Mouse (Mus musculus) heart, embryonic 11.5 days (tissue): ENCODE data around the gene Tchh. TPM values are rescaled to one million over a fixed set of nuclear protein-coding genes. Genes with fewer than 3 reads are reported as not detected.
"Not testable (repeated sequence)": the region's sequence is repeated elsewhere in the genome, so short reads cannot be mapped to it uniquely, and the experiment has no call there.

Experiments
- ATAC-seq: fragments of 200-750 bp; cut with Nextera tagmentation; replicated peaks from 2 replicates; pipeline ENCODE4 v1.8.0; 2017; ENCODE audit warnings: moderate library complexity; ENCODE audit not compliant: insufficient number of reproducible peaks, low FRiP score, low TSS enrichment
- H3K27ac ChIP-seq: fragments of 300-500 bp; sonication (generic); 2 replicates; pipeline ENCODE4 v1.5.1; 2014; ENCODE audit warnings: mild to moderate bottlenecking, low read depth, low read length
- H3K27me3 ChIP-seq: fragments of 300-500 bp; sonication (generic); 2 replicates; pipeline ENCODE4 v1.6.1; 2014; ENCODE audit warnings: mild to moderate bottlenecking, low read length, mixed read lengths; ENCODE audit not compliant: control insufficient read depth, insufficient read depth
- H3K36me3 ChIP-seq: fragments of 300-500 bp; sonication (generic); 2 replicates; pipeline ENCODE4 v1.6.1; 2014; ENCODE audit warnings: mild to moderate bottlenecking, low read length, moderate library complexity, mixed read lengths; ENCODE audit not compliant: control insufficient read depth, insufficient read depth
- H3K4me1 ChIP-seq: fragments of 300-500 bp; sonication (generic); 2 replicates; pipeline ENCODE4 v1.6.1; 2014; ENCODE audit warnings: low read length; ENCODE audit not compliant: control insufficient read depth, insufficient read depth
- H3K4me2 ChIP-seq: fragments of 300-500 bp; sonication (generic); 2 replicates; pipeline ENCODE4 v1.6.1; 2014; ENCODE audit warnings: mild to moderate bottlenecking, moderate library complexity
- H3K4me3 ChIP-seq: fragments of 300-500 bp; sonication (generic); 2 replicates; pipeline ENCODE4 v1.5.1; 2014; ENCODE audit warnings: low read depth, low read length
- H3K9ac ChIP-seq: fragments of 300-500 bp; sonication (generic); 2 replicates; pipeline ENCODE4 v1.6.1; 2014; ENCODE audit warnings: mild to moderate bottlenecking, low read depth, low read length, moderate library complexity
- H3K9me3 ChIP-seq: fragments of 300-500 bp; sonication (generic); replicated peaks from 2 replicates; pipeline ENCODE4 v1.6.1; 2016; ENCODE audit warnings: low read length; ENCODE audit not compliant: control insufficient read depth
- WGBS: fragments of 180-500 bp; shearing (Covaris S2); extraction: QIAGEN DNeasy Blood & Tissue Kit; methylation state at CpG from one replicate; pipeline ENCODE4 v1.1.7; 2014; ENCODE audit not compliant: insufficient replicate concordance; 5-methylcytosine and 5-hydroxymethylcytosine counted together
- polyA plus RNA-seq: library from polyadenylated mRNA; unstranded; fragments of >200 nt; fragmentation: Nextera tagmentation; extraction: Ambion mirVana; gene quantifications from 2 replicates; pipeline ENCODE4 v1.2.1, GENCODE M21; 2014

Tchh gene
- polyA plus RNA-seq, 1 experiment from 2014 or later = 0.76 TPM

DNA sequence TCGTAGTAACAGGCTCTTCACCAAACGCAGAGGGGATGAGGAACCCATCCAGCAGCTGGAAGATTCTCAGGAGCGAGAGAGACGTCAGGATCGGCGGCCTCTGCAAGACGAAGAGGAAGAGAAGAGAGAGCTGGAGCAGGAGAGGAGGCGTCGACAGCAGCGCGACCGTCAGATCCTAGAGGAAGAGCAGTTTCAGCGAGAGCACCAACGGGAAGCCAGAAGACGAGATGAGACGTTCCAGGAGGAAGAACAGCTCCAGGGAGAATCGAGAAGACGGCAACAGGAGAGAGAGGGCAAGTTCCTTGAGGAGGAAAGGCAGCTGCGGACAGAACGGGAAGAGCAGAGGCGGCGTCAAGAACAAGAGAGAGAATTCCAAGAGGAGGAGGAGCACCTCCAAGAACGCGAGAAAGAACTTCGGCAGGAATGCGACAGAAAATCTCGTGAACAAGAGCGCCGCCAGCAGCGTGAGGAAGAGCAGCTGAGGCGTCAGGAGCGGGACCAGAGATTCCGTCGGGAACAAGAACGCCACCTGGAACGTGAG is 3.1 kb downstream of the Tchh start:
- no peak overlapping the region for H3K27ac ChIP-seq
- no peaks in the 10 kb centered on the region for H3K9me3 ChIP-seq
- H3K4me1 ChIP-seq = no peaks in the 10 kb centered on the region
- peak overlapping the region; percentile 60 for H3K4me3 ChIP-seq
- under 1% methylated on average over 36 of the region's 36 CpGs for WGBS
- peak overlapping the region; percentile 94 for H3K4me2 ChIP-seq
- H3K36me3 ChIP-seq = no peaks in the 10 kb centered on the region
- no peak overlapping the region; the same call in 1 of the 2 replicates for H3K9ac ChIP-seq
- no peak for ATAC-seq
- H3K27me3 ChIP-seq = peaks cover 33% of the 10 kb centered on the region

DNA sequence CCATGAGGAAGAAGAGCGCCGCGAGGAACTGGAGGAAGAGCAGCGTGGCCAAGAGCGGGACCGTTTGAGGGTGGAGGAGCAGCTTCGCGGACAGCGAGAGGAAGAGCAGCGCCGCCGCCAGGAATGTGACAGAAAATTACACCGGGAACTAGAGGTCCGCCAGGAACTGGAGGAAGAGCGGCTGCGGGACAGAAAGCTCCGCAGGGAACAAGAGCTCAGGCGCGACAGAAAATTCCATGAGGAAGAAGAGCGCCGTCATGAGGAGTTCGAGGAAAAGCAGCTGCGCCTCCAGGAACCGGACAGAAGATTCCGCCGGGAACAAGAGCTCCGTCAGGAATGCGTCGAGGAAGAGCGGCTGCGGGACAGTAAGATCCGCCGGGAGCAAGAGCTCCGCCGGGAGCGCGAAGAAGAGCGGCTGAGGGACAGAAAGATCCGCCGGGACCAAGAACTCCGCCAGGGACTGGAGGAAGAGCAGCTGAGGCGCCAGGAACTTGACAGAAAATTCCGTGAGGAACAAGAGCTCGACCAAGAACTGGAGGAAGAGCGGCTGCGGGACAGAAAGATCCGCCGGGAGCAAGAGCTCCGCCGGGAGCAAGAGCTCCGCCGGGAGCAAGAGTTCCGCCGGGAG is 4.1 kb downstream of the Tchh start:
- H3K4me3 ChIP-seq = peak overlapping the region; percentile 60
- no peaks in the 10 kb centered on the region for H3K4me1 ChIP-seq
- no peaks in the 10 kb centered on the region for H3K36me3 ChIP-seq
- peak overlapping the region; percentile 43; the same call in 1 of the 2 replicates for H3K9ac ChIP-seq
- H3K27ac ChIP-seq = no peak overlapping the region
- H3K27me3 ChIP-seq = peaks cover 25% of the 10 kb centered on the region
- ATAC-seq = no peak
- H3K9me3 ChIP-seq = no peaks in the 10 kb centered on the region
- under 1% methylated on average over 54 of the region's 54 CpGs for WGBS
- H3K4me2 ChIP-seq = peak overlapping the region; percentile 94

DNA sequence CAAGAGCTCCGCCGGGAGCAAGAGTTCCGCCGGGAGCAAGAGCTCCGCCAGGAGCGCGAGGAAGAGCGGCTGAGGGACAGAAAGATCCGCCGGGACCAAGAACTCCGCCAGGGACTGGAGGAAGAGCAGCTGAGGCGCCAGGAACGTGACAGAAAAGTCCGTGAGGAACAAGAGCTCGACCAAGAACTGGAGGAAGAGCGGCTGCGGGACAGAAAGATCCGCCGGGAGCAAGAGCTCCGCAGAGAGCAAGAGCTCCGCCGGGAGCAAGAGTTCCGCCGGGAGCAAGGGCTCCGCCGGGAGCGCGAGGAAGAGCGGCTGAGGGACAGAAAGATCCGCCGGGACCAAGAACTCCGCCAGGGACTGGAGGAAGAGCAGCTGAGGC is 4.6 kb downstream of the Tchh start:
- not testable (repeated sequence) for H3K4me1 ChIP-seq, ATAC-seq, H3K9me3 ChIP-seq, H3K27ac ChIP-seq, H3K36me3 ChIP-seq
- H3K27me3 ChIP-seq = peaks cover 25% of the 10 kb centered on the region
- H3K9ac ChIP-seq = peak overlapping the region; percentile 46; the same call in 1 of the 2 replicates
- under 1% methylated on average over 32 of the region's 32 CpGs for WGBS
- H3K4me2 ChIP-seq = peak overlapping the region; percentile 94
- peak overlapping the region; percentile 60 for H3K4me3 ChIP-seq

DNA sequence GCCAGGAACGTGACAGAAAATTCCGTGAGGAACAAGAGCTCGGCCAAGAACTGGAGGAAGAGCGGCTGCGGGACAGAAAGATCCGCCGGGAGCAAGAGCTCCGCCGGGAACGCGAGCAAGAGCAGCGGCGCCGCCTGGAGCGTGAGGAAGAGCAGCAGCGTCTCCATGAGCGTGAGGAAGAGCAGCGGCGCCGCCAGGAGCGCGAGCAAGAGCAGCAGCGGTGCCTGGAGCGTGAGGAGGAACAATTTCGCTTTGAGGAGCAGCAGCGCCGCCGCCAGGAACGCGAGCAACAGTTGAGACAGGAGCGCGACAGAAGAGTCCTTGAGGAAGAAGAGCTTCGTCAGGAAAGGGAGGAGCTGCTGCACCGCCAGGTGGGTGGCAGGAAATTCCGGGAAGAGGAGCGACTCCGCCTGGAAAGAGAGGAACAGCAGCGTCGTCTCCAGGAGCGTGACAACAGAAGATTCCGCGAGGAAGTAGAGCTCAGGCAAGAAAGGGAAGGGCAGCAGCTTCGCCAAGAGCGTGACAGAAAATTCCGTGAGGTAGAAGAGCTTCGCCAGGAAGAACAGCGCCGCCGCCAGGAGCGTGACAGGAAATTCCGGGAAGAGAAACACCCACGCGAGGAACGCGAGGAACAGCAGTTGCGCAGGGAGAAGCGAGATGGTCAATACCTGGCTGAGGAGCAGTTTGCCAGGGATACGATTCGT is 5.2 kb downstream of the Tchh start:
- H3K4me2 ChIP-seq = peak overlapping the region; percentile 94
- peak; percentile 41; the same call in 1 of the 2 replicates for ATAC-seq

DNA sequence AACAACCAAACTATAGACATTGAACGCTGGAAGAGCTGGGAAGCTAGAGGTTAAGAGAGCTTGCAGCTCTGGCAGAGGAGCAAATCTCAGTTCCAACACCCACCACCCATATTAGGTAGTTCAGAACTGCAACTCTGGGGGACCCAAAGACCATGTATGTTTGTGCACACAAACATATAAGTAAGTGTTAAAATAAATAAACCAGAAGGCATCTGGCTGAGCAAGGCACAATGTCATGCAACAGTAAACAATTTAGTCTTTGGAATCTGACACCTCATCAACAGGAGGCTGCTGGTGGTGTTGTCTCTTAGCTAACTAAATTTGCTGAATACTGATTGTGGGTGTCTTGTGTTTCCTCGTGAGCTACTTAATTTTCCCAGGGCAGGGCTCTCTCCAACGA is 24.4 kb downstream of the Tchh start:
- Histone ChIP-seq H3K4me1 (no peaks in the 10 kb centered on the region), H3K36me3 (no peaks in the 10 kb centered on the region), H3K4me2 (no peak overlapping the region), H3K4me3 (no peak overlapping the region), H3K27me3 (no peaks in the 10 kb centered on the region), H3K9ac (no peak overlapping the region), H3K27ac (no peak overlapping the region), H3K9me3 (no peaks in the 10 kb centered on the region)
- no peak for ATAC-seq
- WGBS = 62% methylated on average over 3 of the region's 3 CpGs

More for the DNA sequence above, 5.2 kb downstream of the Tchh start:
- under 1% methylated on average over 59 of the region's 59 CpGs for WGBS
- H3K36me3 ChIP-seq = no peaks in the 10 kb centered on the region
- no peaks in the 10 kb centered on the region for H3K9me3 ChIP-seq
- H3K27ac ChIP-seq = no peak overlapping the region
- H3K4me1 ChIP-seq = no peaks in the 10 kb centered on the region
- peak overlapping the region; percentile 60 for H3K4me3 ChIP-seq
- peak overlapping the region; percentile 46 for H3K9ac ChIP-seq
- H3K27me3 ChIP-seq = peaks cover 24% of the 10 kb centered on the region

DNA sequence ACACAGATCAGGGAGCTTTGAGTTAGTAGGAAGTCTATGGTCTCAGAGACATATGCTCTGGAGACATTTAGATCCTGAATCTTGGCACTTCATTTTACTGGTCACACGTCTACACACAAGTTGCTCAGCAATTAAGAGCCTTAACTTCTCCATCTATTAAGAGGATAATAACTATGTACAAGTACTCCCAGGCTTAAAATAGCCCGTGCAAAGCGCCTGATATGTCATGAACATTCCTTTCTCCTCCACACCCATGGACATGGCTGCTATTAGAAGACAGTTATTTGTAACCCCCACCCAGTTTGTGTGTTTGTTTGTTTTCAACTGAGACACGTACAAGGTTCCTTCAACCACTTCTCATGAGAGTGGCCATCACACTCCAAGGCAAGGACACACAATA is 25.0 kb downstream of the Tchh start:
- H3K4me2 ChIP-seq = no peak overlapping the region
- no peaks in the 10 kb centered on the region for H3K9me3 ChIP-seq
- no peak overlapping the region for H3K9ac ChIP-seq
- 54% methylated on average over 4 of the region's 4 CpGs for WGBS
- no peaks in the 10 kb centered on the region for H3K27me3 ChIP-seq
- H3K4me3 ChIP-seq = no peak overlapping the region
- H3K4me1 ChIP-seq = no peaks in the 10 kb centered on the region
- no peak for ATAC-seq
- H3K27ac ChIP-seq = no peak overlapping the region
- H3K36me3 ChIP-seq = no peaks in the 10 kb centered on the region

DNA sequence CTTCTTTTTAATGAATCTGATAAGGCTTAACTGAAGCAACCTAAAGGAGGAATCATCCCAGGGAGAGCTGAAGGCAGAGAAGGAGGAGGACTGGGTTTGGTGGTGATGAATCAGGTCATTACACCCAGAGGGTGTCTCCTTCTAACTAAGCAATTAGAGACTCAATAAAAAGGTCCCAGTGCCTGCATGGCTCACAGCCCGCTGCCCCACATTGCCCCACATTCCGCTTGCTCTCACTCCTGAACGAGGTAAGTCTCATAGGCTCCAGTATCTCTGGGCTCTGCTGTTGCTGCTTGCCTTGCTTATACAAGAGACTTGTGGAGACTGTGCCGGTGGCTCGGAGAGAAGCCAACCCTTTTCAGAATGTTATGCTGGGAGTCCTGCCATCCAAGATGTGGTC is 26.4 kb downstream of the Tchh start, which contains the start of gene Tchhl1:
Gene Tchhl1 (plus strand): TSS at position 194 of the 400 bp plus-strand sequence.
- WGBS = 71% methylated on average over 5 of the region's 5 CpGs
- no peak for ATAC-seq

DNA sequence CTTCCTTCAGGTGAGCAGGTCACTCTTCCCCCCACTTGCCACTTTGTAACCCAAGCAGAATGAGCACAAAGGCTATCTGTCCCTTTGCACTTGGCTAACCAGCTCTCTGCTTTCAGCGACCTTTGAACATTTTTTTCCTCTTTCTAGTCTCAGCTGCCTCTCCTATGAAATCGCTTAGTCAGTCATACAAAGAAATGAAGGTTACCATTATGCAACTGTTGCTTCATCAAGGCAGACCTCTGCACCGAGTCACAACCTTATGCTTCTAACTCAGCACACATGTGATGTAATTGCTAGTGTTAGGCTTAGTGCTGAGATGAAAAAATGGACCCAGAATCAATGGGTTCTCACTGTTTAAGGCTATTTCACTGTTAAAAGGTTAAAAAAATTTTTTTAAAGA is 27.5 kb downstream of the Tchh start:
- Histone ChIP-seq H3K4me2 (no peak overlapping the region), H3K9me3 (no peaks in the 10 kb centered on the region), H3K4me1 (no peaks in the 10 kb centered on the region), H3K27ac (no peak overlapping the region), H3K9ac (no peak overlapping the region), H3K4me3 (no peak overlapping the region), H3K27me3 (no peaks in the 10 kb centered on the region), H3K36me3 (no peaks in the 10 kb centered on the region)
- 63% methylated on average over 3 of the region's 3 CpGs for WGBS
- no peak for ATAC-seq

More for the DNA sequence above, 26.4 kb downstream of the Tchh start, which contains the start of gene Tchhl1:
- Histone ChIP-seq H3K27me3 (no peaks in the 10 kb centered on the region), H3K9me3 (no peaks in the 10 kb centered on the region), H3K9ac (no peak within 1 kb of the TSS), H3K4me2 (no peak within 1 kb of the TSS), H3K4me1 (no peaks in the 10 kb centered on the region), H3K27ac (no peak within 1 kb of the TSS), H3K4me3 (no peak within 1 kb of the TSS), H3K36me3 (no peaks in the 10 kb centered on the region)
